Mouse (Mus musculus): ENCODE measurements around the gene Gm32742.
A peak's percentile ranks its signal among the peaks of the same experiment; 100 is the strongest.

Gene Gm32742

GRCm38 (mm10) chr9:51165312-51166180 is at the start of gene Gm32742:
Gene Gm32742, minus strand, starts transcription at chr9:51165517.
- no peak for DNase-seq

DNA sequence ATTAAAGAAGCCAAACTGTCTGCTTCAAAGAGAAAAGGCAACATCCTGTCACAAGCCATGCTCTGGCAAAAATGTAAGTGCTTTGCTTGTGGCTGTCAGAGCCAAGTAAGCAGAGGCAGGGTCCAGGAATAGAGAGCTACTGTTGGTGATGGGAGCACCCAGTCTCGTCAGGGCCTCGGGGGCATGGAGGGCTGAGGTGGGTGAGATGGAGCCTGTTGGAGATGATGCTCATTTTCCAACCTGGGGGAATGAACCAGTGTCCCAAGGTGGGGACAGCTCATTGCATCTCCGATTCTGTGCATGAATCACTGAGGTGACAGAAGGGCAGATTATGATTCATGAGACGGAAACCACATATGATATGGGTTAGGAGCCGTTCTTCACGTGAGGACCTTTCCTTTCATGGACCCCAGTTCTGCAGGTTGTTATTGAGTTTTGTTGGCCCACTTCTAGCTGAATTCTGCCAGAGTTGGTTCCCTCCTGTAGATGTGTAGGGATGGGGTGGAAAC is 48.5 kb upstream of the Gm32742 start:
- no peak for DNase-seq

DNA sequence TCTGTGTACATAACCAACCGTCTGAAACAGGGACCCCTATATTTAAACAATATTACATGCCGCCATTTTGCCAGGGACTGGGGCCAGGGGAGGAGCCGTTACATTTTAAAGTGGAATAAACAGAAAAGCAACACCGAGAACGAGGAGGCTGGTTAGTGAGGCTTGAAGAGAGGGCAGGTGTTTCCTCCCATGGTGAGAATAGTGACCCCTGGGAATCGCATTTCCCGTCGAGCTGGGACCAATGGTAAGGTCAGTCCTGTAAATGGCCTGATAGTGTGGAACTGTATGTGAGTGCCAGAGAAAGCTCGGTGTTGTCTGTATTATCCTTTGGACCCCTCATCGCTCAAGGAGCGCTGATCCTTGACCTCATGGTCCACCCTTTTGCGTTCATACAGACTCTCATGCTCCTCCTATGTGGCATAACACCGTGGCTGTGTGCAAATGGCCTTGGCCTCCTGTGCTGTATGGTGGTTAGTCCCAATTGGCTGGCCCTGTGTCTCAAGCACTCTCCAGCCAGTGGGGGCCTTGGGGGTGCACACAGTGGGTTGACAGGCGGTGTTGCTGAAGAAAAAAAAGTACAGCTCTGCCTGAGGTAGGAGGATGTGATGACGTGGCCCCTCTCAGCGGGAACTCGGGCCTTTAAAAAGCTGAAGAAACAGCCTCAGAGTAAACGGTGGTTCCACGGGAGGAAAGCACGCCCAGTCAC is 47.9 kb upstream of the Gm32742 start, which contains the start of gene Pou2af1:
Gene Pou2af1, plus strand, starts transcription at position 686 of the 706 bp plus-strand sequence.
- DNase-seq: no peak

DNA sequence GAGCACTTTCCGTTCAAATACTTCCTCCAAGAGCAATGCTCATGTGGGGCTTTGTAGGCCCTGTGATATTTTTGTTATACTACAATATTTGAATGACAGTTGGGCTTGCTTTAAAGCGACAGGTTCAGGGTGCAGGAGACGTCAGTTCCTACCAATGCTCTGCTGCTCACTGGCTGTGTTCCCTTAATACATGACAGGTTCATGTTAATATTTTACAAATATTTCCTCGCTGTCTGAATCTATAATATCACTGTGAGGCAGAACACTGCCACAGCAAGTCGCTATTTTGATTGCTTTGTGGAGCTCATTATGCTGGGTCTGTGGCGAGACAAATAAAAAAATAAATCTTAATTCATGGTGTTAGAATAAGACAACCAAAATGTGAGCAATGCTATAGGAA is 45.9 kb upstream of the Gm32742 start:
- no peak for DNase-seq

GRCm38 (mm10) chr9:51208974-51209332 is 43.6 kb upstream of the Gm32742 start:
- no peak for DNase-seq

DNA sequence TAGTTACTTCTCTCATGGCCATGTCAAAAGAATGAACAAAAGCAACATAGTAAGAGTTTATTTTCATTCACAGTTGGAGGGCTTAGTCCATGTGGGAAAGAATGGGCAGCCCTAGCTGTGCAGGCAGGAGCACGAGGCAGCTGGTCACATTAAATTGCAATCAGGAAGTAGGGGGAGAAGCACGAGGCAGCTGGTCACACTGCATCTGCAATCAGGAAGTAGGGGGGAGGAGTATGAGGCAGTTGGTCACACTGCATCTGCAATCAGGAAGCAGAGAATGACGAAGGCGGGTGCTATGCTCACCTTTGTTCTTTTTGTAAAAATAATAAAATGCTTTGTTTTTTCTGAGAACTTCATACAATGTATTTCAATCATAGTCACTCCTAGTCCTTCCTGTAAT is 29.5 kb upstream of the Gm32742 start:
- DNase-seq: no peak

GRCm38 (mm10) chr9:51190655-51191054 is 25.3 kb upstream of the Gm32742 start:
- no peak for DNase-seq

GRCm38 (mm10) chr9:51185871-51186270 is 20.6 kb upstream of the Gm32742 start:
- DNase-seq: no peak

DNA sequence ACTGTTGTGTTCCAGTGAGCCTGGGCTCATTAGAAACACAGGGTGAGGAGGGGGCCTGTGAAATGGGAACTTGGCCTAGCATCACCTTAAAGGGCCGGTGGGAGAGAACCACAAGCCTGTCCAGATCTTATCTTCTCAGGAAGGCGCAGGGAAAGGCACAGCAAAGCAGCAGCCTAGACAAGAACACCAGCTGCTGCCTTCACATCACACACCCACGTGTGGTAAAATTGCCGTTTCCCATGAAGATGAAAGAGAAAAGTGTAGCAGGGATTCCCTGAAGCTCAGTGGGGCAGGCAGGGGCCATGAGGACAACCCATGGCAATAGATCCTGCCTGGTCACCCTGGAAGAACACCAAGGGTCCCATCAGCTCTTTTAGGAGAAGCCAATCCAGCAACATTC is 20.1 kb upstream of the Gm32742 start:
- no peak for DNase-seq

- no peak for DNase-seq
Observed at GRCm38 (mm10) chr9:51182716-51183710, 17.7 kb upstream of the Gm32742 start.

- peak; percentile 72 for DNase-seq
Observed at GRCm38 (mm10) chr9:51180621-51181020, 15.3 kb upstream of the Gm32742 start.

GRCm38 (mm10) chr9:51178297-51178696 is 13.0 kb upstream of the Gm32742 start:
- DNase-seq: no peak

- DNase-seq: no peak
Observed at GRCm38 (mm10) chr9:51175722-51176121, 10.4 kb upstream of the Gm32742 start.

DNA sequence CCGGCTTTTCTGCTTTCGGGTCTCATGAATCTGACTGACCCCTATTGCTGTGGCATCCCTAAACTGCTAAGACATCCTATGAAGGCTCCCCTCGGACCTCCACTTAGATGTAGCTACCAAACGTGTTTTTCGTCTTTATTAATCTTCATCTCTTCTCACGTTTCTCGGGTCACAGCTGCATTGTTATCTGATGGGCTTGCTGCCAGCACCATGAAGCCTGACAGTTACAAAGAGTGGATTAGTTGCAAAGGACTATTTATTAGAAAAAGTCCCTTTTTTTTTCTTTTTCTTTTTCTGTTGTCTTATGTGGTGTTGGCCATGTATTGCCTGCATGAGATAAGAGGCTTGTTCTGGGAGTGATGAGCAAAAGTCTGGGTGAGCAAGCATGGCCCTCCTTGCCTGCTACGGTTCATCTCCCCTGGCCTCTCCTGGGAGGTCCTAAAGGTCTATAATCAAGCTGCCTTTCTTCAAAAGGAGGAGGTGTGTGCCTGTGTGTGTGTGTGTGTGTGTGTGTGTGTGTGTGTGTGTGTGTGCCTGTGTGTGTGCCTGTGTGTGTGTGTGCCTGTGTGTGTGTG is 9.7 kb upstream of the Gm32742 start:
- no peak for DNase-seq

GRCm38 (mm10) chr9:51170298-51170697 is 5.0 kb upstream of the Gm32742 start:
- no peak for DNase-seq

DNA sequence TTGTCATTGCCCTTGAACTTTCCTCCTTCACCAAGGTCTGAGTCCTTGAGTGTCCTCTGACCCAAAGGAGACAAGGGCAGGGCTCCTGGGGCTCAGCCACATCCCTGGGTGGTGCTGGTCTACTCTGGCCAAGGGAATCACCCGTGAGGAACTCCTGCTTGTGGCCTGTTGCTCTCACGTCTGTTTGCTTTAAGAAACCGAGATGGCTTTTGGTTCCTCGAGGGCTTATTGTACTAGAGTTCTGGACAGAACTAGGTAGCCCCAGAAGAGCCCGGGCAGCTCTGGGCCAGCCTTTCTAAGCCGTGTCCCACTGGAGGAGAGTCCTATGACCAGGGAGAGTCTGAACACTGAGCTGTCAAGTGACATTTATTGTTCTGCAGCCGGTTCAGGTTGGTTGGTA is 3.8 kb upstream of the Gm32742 start:
- no peak for DNase-seq

DNA sequence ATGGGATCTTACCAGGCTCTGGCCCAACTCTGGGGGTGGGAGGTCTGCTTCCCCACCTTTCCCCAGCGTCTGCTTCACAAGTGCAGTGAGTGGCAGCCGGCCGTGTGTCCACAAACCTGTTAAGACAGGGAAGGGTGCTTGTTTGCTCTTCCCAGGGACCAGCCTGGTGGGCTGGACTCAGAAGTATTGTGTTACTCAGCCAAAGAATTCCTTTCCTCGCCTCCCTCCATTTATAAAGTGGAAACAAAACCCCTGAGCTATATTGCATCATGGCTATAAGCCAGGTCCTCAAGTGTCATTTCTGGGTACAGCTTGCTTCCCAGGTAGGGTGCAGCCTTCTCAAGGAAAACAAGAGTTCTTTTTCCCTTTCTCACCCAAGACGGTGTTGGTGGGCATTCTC is 3.4 kb upstream of the Gm32742 start:
- no peak for DNase-seq

DNA sequence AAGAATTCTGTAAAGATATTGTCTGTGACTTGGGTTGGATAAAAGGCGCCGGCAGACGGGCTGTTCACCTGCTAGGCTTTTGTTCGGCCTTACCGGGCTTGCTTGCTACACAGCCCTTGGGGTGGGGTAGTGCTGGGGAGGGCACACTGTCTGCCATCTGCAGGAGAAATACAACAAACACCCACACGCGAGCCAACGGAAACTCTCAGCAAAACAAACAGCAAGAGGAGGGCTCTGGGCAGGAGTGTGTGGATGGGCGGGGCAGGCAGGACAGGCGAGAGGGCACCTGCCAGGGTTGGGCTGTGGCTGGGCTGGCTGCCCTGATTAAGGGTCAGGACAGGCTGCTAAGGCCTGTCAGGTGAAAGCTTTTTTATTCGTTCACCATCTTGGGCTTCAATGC is 2.6 kb upstream of the Gm32742 start:
- DNase-seq: no peak

DNA sequence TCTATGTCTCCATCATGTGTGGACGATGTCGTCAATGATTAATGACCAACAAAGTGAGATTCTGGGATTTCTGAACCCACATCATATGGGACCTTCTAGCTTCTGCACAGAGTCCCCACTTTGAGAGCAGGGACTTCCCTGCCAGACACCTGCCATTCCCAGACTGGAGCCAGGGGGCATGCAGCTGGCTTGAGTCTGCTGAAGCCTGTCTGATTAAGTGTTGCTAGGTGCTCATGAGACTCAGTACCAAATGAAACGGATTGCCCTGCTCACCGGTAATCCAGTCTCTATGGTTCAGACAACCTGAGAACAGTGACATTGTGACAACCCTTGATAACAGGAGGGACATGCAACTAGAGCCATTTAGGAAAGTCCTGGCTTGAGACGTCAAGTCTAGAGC is 1.3 kb downstream of the Gm32742 start:
- no peak for DNase-seq

GRCm38 (mm10) chr9:51161771-51162388 is 3.4 kb downstream of the Gm32742 start:
- peak; percentile 64 for DNase-seq

DNA sequence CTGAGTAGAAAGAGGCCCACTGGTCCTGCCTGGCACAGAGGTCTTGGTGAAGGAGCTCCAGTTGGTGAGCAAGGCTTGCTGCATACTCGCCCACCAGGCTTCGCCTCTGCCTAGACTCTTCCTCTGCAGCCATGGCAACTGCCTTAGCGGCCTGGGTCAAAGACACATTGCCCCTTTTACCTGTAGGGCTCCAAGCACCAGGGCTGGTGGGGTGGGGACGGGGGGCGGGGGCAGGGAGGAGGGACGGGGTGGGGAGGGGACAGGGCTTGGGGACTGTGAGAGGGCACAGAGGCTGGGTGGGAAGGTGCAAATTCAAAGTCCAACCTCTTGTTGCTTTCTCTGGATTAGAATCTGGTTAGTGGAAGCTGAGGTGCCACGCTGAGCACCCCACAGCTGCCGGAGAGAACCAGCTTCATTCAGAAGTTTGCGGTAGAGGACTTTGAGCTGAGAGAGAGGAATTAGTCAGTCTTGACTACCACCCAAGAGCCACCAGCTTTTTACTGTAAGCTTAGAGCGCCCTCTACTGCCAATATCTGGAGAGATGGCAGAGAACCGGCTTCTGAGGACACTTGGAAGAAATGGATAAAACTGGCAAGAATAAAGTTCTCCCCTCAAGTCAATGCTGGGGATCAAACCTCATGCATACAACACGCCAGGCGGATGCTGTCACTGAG is 13.1 kb downstream of the Gm32742 start:
- DNase-seq: peak; percentile 47

All from cerebellum, adult 11 months (tissue).